Mouse (Mus musculus) kidney, postnatal 36 days (tissue): ENCODE data around the gene Cers6.

Experiments
- DNase-seq, 2 experiments: peaks; one replicate each; pipeline ENCODE4 v3.0.0; 2021 to 2022; ENCODE audit warnings: mixed read lengths in 2 of 2

The Cers6 gene

GRCm38 (mm10) chr2:68973753-68974152, 112.5 kb downstream of the Cers6 start:
- DNase-seq, result no peak

- DNase-seq, result no peak
Measured at GRCm38 (mm10) chr2:68975286-68975685, 114.0 kb downstream of the Cers6 start.

- DNase-seq, result no peak
Measured at GRCm38 (mm10) chr2:68975780-68976179, 114.5 kb downstream of the Cers6 start.

GRCm38 (mm10) chr2:68978244-68978643, 117.0 kb downstream of the Cers6 start:
- DNase-seq, result no peak

- DNase-seq, result no peak
Measured at GRCm38 (mm10) chr2:68978660-68979604, 117.7 kb downstream of the Cers6 start.

- no peak for DNase-seq
Measured at GRCm38 (mm10) chr2:68981302-68981701, 120.1 kb downstream of the Cers6 start.

- no peak for DNase-seq
Measured at GRCm38 (mm10) chr2:68981756-68982409, 120.6 kb downstream of the Cers6 start.

GRCm38 (mm10) chr2:68982979-68983378, 121.7 kb downstream of the Cers6 start:
- DNase-seq, result no peak

GRCm38 (mm10) chr2:68983431-68983830, 122.2 kb downstream of the Cers6 start:
- DNase-seq, result no peak

GRCm38 (mm10) chr2:68989117-68989516, 127.9 kb downstream of the Cers6 start:
- DNase-seq, result no peak

GRCm38 (mm10) chr2:68992629-68993028, 131.4 kb downstream of the Cers6 start:
- no peak for DNase-seq

GRCm38 (mm10) chr2:68994441-68994840, 133.2 kb downstream of the Cers6 start:
- DNase-seq, result peak in 1 of 2 experiments; percentile 54

- no peak for DNase-seq
Measured at GRCm38 (mm10) chr2:68995723-68996122, 134.5 kb downstream of the Cers6 start.

- DNase-seq, result no peak
Measured at GRCm38 (mm10) chr2:68996268-68996667, 135.0 kb downstream of the Cers6 start.

GRCm38 (mm10) chr2:69004001-69004400, 142.8 kb downstream of the Cers6 start:
- DNase-seq, result no peak

GRCm38 (mm10) chr2:69011392-69011791, 150.2 kb downstream of the Cers6 start:
- DNase-seq, result no peak

- DNase-seq, result no peak
Measured at GRCm38 (mm10) chr2:69011860-69012259, 150.6 kb downstream of the Cers6 start.

GRCm38 (mm10) chr2:69014241-69014640, 153.0 kb downstream of the Cers6 start:
- no peak for DNase-seq

- peak in 1 of 2 experiments; percentile 34 for DNase-seq
Measured at GRCm38 (mm10) chr2:69015172-69015724, 154.0 kb downstream of the Cers6 start.

- DNase-seq, result no peak
Measured at GRCm38 (mm10) chr2:69015822-69016221, 154.6 kb downstream of the Cers6 start.

- peak; percentile 30 to 55 for DNase-seq
Measured at GRCm38 (mm10) chr2:69019026-69019565, 157.9 kb downstream of the Cers6 start.

- no peak for DNase-seq
Measured at GRCm38 (mm10) chr2:69019821-69020489, 158.7 kb downstream of the Cers6 start.
